Mouse (Mus musculus) kidney, postnatal 25 days (tissue): ENCODE measurements around the gene Klk12.
A peak's percentile ranks its signal among the peaks of the same experiment; 100 is the strongest.

Experiments used
- DNase-seq, 2 experiments: peaks; one replicate each; pipeline ENCODE4 v3.0.0; 2021; ENCODE audit warnings: mixed read lengths in 2 of 2

The Klk12 gene

GRCm38 (mm10) chr7:43768597-43768996 is at the start of gene Klk12:
Gene Klk12, plus strand, starts transcription at chr7:43768897.
- DNase-seq: no peak

DNA sequence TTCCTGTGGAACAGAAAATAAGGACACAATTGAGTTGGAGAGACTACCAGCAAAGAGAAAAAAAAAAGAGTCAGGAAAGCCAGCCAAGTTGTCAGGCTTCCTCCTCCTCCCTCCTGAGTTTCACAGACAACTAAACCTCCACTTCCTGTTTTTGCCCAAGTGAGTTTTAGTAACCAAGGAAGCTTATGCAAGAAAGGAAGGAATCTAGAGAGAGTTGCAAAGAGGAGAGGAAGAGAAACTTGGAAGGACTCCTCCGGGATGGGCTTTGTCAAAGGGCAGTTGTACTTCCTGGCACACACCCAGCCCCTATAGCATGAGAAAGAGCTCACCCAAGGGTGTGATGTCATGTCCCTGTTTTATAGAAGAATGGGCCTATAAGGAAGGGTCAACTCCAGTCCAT is 20.9 kb upstream of the Klk12 start:
- DNase-seq: peak in 1 of 2 experiments; percentile 15

GRCm38 (mm10) chr7:43752806-43753205 is 15.9 kb upstream of the Klk12 start:
- no peak for DNase-seq

GRCm38 (mm10) chr7:43766484-43766883 is 2.2 kb upstream of the Klk12 start:
- DNase-seq: no peak

DNA sequence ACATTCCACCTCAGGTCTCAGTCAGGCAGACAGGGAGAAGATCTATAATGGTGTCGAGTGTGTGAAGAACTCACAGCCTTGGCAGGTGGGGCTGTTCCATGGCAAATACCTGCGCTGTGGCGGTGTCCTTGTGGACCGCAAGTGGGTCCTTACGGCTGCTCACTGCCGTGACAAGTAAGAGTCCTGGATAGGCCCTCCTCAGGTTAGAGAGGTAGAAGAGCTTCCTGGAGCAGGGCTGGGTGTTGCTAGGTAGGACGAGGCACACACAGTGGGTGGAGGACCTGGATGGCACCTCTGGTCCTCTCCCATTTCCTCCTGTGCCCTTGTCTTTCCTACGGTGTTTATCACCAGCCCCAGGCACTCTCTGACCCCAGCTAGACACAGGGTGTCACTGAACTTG is 939 bp downstream of the Klk12 start:
- no peak for DNase-seq

DNA sequence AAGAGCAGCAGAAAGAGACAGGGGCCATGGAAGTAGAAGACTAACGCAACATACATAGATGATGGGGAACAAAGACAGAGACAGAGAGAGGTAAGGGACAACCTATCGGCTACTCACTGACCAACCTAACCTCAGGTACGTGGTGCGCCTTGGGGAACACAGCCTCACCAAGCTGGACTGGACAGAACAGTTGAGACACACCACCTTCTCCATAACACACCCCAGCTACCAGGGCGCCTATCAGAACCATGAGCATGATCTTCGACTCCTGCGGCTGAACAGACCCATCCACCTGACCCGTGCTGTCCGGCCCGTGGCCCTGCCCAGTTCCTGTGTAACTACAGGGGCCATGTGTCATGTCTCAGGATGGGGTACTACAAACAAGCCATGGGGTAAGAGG is 2.0 kb downstream of the Klk12 start:
- DNase-seq: no peak

- no peak for DNase-seq
Observed at GRCm38 (mm10) chr7:43771916-43772315, 3.2 kb downstream of the Klk12 start.

DNA sequence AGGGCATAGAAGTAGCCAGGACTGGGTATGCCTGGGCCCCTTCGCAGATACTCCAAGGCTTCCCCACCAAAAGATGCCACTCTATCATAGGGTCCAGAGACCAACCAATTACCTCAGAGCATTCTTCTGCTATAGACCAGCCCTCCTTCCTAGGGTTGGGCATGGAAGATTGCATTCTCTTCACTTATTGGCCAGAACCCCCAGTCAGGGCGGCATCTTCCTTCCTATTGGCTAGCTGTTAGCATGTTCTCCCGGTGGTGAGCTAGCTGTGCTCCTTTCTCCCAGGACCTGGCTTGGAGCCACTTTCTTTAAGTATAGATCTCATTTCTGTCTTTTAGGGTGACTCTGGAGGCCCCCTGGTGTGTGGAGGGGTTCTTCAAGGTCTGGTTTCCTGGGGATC is 4.2 kb downstream of the Klk12 start:
- no peak for DNase-seq

DNA sequence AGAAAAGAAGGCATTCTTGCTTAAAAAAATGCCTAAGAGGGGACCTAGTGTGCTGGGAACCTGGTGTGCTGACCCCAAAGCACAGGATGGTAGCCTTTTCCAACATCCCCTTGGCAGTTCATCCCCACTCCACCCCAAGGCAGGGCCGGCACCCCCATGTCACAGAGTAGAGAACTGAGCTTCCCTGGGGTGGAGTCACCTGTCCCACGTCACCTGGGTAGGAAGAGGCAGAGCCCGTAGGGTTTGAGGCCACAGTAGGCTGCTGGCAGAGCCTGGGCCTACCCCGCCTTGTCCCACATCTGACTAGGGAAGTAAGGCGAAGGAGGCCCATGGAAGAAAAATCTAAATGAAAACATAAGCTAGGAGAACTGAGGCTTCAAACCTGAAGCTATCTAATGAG is 5.7 kb downstream of the Klk12 start, which contains the start of gene Klk11:
TSS of gene Klk11 (plus strand) at position 241 of the 400 bp plus-strand sequence.
- DNase-seq: no peak

- no peak for DNase-seq
Observed at GRCm38 (mm10) chr7:43774802-43775201, 6.1 kb downstream of the Klk12 start.

DNA sequence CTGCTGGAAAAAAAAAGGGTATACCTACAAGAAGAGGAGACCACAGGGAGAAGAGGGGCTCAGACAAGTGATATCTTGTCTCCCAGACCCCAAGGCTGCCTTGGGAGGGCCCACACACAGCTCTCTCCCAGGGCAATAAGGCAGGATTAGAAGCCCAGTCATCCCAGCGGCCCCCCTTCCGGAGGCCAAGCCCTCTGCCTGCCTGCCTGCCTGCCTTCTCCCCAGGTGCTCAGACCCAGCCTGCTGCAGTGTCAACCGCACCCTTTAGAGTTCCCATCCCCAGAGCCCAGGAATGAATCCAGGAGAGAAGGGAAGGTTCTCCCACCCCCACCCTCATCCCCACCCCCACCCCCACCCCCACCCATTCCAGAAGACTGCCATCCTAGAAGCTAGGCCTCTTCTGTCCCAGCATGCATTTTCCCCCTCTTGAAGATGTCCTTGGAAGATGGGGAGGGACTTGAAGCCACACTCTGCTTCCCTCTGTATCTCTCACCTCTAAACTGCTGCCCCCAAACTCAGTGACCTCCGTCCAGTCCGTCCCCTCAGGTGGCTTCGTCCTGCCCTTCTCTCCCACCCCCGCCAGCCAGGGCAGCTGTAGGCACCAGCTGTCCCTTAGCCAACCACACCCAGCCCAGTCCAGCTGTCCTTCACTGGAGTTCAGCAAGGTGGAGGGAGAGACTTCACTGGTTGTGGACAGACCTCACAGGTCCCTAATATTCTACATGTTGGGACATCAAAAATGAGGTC is 6.8 kb downstream of the Klk12 start:
- DNase-seq: no peak

- no peak for DNase-seq
Observed at GRCm38 (mm10) chr7:43776506-43776905, 7.8 kb downstream of the Klk12 start.

GRCm38 (mm10) chr7:43777423-43777822 is 8.7 kb downstream of the Klk12 start:
- DNase-seq: no peak

GRCm38 (mm10) chr7:43778176-43778970 is 9.7 kb downstream of the Klk12 start:
- DNase-seq: no peak

DNA sequence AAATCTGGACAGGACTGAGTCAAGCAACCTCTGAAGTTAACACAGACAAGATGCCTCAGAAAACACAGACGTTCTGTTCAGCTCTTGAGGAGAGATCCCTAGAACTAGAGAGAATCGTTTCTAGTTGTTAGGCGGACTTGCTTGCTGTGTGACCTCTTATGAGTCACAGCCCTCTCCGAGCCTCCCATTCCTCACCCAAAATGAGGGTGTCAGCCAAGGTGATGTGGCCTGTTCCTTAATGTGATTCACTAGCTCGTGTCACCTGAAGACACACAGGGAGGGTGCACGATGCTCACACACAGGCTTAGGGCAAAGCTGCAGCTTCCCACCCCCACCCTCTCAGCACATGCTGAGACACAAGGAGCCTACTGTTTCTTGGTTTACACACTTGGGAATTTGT is 11.5 kb downstream of the Klk12 start:
- no peak for DNase-seq

- DNase-seq: no peak
Observed at GRCm38 (mm10) chr7:43780746-43781145, 12.0 kb downstream of the Klk12 start, which contains the start of gene Klk10. Gene Klk10, plus strand, starts transcription at chr7:43781035.

GRCm38 (mm10) chr7:43781541-43781940 is 12.8 kb downstream of the Klk12 start:
- DNase-seq: no peak

GRCm38 (mm10) chr7:43782275-43783265 is 13.9 kb downstream of the Klk12 start:
- peak; percentile 78 to 85 for DNase-seq

DNA sequence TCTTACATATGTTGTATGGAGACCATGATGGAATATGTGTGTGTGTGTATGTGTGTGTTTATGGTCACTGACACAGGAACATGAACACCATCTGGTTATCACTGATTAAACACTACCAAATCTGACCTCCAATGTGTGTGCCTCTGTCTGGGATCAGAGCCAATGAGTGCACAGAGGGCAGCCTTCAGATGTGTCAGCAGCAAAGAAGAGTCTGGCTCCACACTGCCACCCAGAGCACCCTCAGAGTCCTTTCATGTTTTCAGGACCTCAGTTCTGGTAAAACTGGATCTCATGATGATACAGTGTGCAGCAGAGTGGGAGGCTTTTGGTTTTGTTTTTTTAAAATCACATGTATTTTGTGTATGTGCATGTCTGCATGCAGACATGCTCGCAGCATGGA is 16.6 kb downstream of the Klk12 start:
- peak; percentile 28 to 47 for DNase-seq

GRCm38 (mm10) chr7:43788096-43788495 is 19.4 kb downstream of the Klk12 start:
- no peak for DNase-seq

DNA sequence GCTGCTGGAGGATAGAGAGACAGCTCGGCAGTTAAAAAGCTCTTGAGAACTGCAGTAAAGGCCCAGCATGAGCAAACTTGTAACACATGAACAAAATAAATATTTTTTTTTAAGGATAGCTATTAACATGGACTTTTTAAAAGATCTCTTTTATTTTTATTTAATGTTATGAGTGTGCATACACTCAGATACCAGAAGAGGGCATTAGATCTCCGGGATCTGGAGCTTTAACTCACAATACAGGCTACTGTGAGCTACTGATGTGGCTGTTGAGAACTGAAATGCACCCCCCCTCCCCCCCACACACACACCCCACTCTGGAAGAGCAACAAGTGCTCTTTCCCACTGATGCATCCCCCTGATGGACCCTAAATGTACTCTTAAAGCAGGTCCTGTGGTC is 20.6 kb downstream of the Klk12 start:
- DNase-seq: no peak

DNA sequence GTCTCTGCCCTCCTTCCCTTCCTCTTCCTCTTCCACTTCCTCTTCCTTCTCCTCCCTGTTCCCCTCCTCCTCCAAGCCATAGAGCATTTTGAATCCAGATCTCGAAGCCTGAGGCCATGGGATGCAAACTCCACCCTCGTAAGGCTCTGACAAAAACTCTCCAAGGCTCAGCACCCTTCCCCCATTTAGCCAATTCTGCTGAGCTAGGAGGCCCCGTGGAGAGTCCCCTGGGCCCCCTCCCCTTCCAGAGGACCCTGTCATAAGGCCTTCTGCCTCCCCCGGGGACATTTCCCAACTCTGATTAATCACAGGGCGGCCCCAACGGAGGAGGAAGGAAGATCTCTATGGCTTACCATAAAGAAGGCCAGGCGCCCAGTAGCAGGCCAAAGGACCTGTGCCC is 22.9 kb downstream of the Klk12 start, which contains the start of gene Klk9:
TSS of gene Klk9 (plus strand) at position 301 of the 400 bp plus-strand sequence.
- DNase-seq: no peak

DNA sequence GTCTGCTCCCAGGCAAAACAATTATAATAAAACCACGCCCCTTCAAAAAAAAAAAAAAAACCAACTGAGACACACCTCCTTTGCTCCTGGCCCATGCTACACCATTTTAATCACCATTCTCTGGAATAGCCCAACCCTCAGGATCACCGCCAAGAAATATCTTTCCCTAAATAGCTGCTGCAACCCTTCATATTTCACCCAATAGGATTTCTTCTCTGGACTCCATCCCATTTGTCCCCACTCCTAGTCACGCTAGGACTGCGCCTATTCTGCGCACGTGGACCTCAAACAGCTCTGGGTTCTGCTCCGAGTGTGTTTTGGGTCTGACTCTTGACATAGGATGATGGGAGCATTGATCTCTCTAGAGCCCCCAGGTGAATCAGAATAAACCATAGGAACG is 27.7 kb downstream of the Klk12 start:
- no peak for DNase-seq
